Mouse (Mus musculus) thymus, adult 18-20 months (tissue): ENCODE measurements around the gene Tmprss13.

Experiments
- DNase-seq, 2 experiments: peaks; one replicate each; pipeline ENCODE4 v3.0.0; 2022; ENCODE audit warnings: mixed read lengths in 2 of 2

The Tmprss13 gene

DNA sequence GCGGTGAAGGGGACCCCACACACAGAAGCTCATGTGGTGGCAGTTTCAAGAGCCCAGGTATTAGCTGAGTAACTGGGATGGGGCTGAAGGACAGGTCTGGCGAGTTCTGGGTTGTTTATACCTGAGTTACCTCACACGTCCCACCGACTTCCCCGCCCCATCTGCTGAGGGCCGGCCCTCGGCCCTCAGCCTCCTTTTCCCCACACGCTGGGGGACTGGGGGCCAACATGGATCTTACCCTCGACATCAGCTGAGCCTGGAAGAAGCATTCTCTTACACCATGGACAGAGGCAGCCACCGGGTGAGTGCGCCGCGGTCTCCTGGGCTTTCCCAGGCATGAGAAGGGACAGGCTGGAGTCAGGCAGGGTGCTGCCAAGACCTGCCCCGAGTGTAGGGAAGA is at the start of gene Tmprss13:
Tmprss13 (plus strand) TSS at position 246 of the 400 bp plus-strand sequence.
- no peak for DNase-seq

DNA sequence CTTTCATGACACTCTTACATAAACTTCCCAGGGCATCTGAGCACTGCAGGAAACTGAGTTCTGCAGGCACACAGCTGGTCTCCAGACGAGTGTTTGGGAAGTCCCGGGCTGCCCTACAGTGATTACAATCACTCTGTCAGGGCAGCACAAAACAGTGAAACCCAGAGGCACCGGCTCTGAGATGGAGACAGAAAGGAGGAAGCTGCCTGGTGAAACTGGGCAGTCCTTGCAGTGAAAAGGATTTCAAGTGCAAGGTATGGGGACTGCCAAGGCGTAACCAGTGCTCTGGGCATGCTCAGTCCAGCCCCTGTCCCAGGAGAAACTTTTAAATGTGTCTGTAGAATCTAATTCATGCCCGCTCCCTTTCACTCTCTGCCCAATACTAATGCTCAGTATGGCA is 46.7 kb upstream of the Tmprss13 start:
- no peak for DNase-seq

DNA sequence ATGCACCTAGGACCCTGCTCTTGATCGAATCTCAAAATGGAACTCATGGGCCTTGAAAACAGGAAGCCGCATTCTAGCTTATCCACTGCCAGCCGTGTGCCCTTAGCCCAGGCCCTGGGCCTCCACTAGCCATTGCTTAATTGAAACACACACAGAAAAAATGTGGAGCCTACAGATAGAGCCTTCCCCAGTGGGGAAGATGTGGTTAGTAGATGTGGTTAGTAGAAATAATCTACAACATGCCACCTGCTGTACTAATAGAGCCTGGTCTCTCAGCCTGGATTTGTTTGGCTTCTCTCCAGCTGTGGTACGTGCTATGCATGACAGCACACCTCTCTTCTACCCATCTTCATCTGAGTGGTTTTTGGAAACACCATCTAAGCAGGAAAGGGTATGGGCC is 44.7 kb upstream of the Tmprss13 start:
- DNase-seq = no peak

DNA sequence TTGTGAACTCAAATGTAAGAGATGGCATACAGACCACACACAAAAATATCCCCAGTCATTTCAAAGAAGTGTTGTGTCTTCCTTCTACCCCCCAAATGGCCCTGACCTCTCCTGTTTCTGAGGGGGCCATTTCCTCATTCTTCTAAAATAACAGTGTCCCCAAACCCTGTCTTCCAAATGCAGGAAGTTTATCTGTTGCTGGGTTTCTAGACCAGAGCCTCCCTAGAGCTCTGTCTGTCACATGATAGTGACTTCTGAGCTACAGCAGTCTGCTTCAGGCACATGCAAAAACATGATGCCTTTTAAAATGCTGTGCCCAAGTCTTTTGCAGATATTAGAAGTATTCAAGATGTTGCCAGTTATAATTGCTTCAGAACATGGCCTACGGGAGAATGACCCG is 44.3 kb upstream of the Tmprss13 start:
- DNase-seq = no peak

DNA sequence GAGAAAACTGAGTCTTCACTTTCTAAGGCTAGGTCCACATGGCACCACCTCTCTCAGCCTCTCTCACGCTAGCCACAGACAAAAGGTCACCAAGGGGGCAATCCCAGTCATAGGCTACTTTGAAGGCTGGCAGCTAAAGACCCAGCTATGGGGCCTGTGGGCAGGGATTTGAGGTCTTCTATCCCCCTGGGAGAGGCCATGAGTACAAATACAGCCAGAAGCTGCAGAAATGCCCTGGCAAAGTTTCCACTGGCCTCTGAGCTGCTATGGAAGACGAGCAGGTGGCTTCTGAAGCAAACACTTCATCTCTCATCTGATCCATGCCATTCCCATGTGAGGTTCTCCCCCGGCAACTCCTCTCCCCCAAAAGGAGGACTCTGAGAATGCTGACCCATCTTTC is 38.8 kb upstream of the Tmprss13 start:
- no peak for DNase-seq

DNA sequence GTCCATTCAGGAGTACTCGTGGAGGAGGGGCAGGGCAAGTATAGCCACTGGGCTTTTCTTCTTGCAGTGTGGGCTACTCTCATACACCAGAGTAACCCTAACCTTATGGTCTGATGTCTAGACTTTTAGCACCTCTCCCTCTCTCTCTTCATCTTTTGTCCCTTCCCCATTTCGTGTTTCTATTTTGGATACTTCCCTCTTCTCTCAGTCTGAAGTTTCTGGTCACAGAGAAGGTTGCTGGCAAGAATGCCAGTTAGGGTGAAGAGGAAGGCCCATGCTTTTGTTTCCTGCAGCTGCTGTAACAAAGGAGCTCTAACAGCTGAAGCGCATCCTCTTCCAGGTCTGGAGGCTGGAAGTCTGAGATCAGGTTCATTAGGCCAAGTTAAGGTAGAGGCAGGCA is 38.0 kb upstream of the Tmprss13 start:
- DNase-seq = no peak

DNA sequence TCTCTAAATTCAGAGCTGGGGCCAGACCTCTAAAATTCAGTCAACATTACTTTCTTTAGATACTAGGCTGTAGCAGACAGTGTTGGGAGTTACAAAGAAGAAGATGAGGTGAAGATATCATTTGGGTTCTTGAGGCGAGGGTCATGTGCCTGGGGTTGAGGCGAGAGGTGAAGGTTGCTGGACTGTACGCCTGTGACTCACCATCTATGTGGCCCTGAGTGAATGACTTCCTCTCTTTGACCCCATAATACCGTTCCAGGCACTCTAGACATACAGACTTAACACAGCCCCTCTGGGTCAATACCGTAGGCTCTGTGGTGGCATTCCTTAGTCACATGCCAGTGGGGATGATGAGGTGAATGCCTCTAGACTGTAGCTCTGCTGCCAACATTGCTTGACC is 36.4 kb upstream of the Tmprss13 start:
- no peak for DNase-seq

DNA sequence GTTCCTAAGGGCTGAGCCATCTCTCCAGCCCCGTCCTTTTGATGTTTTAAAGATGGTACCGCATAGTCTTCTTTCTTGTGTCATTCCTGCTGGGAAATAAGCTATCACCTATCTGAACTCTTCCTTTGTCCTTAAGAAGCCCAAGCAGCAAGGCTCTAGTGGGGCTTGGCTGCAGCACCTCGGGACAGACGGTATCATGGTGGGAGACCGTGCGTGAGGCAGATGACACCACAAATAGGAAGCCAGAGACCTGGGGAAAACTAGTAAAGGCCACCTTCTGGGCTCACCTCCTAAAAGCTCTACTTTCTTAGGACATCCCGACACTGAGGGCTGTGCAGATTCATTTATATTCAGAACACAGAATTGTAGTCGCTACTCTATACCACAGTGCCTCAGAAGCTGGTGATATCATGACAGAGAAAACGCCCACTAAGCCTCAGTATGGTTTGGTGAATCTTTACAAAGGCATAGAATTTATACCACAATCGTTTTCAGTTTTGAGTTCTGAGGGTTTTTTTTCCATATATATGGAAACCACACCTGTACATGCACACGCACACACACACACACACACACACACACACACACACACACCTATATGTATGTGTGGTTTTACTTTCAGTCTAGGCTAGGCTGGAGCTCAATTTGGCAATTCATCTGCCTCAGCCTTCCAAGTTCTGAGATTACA is 27.3 kb upstream of the Tmprss13 start:
- no peak for DNase-seq

DNA sequence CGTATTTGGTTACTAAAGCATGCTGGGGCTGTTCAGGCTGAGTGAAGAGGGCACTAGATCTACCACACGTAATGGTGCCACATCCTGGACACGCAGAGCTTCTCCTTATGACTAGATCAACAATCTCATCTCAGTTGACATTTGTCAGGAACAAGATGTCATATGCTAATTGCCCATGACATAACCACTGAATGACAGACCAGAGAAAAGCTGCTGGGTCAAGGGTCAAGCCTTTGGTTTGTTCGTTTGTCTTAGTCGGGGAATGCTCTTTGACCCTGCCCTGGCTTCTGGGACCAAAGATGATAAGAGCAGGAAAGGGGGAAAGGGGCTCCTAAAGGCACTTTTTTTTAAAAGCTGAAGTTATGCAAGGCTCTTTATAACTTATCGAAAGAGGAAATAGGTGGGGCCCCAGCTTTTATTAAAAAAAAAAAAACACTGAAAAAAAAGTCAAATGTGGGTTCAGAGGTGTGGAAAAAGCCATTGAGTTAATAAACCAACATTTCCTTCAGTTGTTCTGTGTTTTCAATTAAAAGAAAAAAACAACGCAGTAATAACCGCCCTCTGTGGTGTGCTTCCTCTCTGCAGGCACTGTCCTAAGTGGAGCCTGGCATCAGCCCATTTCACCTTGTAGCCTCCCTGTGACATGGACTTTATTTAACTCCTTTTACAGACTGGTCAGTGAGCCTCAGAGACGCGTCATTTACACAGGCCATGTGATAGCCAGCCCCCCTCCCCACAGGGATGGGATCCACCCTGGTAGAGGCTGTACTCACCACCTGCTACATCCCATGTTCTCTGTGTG is 24.5 kb upstream of the Tmprss13 start:
- no peak for DNase-seq

DNA sequence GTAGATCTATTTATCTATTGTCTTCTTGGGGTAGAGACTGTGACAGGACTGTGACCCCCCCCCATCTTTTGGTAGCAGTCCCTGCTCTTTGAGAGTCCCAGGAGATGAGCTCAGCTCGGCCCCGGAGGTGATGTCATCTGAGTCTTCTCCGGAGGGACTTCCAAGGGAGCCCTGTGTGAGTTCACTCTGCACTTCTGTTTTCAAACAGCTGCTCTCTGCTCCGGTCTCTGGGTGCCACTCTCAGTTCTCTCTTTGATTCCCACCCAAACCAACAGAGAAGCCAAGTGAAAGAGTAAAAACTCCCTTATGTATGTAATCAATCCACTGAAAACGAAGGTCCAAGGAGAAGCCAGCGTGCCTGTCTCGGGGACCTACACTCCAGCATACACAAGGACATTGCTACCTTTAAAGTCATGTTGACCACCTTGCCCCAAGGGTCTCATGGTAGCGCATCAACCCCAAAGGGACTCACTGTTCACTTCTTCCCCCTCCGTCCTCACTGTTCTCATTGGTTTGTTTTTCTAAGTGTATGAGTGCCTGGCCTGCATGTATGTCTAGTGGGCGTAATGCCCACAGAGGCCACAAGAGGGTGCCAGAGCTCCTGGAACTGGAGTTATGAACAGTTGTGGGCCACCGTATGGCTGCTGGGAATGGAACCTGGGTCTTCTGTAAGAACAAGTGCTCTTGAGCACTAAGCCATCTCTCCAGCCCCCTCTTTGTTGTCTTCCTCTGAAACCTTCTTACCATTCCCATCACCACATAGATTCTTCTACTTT is 19.5 kb upstream of the Tmprss13 start:
- peak; percentile 22 to 41 for DNase-seq

DNA sequence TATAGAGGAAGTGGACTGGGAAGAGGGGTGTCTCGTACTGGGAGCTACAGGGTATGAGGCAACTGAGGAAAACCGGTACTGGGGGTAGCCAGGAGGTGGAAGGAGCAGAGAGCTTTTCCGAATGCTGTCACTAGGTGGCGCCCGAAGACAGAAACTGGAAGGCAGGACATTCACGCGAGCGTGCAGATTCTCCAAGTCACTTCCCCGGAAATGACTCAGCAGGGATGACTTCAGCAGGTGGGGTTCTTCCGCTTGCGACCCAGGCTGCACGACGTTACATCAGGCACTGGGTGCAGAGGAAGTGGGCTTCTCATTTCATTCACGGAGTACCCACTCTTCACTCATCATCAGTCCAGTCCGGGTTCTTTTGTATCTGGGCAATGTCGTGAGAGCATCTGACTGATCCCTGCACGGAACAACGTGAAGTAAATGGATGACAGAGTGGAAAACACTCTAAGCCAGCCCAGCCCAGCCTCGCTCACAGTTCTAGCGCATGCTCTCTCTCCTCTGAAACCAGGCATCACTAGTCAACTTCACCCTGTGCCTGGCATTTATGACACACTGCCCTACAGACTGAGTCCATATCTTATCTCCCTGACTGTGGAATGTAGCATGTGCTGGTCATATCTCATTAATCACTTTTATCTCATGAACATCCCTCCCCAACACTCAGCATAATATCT is 18.3 kb upstream of the Tmprss13 start:
- peak; percentile 91 to 95 for DNase-seq

DNA sequence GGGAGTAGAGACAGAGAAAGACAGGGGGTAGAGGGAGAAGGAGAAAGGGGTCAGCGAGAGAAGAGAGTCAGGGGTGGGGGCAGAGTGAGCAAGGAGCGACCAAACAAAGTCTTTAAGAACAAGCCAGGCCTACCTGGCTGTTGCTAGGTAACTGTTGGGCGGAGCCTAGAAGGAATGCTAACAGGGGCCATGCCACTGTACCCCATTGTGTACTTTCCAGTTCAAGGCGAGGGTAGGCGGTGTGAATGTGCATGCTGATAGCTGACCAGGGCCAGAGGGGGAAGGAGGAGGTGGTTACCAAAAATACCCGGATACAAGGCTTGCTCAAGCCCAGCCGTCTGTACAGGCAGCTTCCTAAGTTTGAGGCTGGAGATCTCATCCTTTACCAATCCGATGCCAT is 17.1 kb upstream of the Tmprss13 start:
- DNase-seq = no peak

DNA sequence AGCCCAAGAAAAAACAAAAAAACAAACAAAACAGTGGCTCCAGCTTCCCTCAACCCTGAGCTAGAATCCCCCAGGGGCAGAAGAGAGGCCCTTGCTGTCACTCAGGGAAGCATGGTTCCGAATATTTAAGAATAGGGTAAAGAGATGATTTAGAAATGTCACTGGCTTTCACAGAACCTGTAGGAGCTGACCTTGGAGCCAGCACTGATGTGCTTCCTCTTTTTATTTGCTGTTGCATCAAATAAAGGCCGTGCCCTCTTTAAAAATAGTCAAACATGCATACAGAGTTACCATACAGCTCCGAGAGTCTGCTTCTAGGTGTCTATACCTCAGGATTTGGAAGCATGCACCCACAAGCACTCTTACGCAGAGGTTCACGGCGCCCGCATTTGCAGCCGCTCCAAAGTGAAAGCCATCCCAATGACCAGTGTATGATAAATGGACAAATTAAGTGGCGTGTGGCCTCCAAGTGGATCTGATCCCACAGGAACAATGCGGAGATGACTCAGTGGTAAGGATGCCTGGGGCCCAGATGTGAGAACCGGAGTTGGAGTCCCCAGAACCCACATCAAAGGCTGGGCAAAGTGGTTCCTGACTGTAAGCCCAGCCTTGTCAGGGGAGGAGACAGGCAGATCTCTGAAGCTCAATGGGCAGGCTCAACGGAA is 12.0 kb upstream of the Tmprss13 start:
- DNase-seq = no peak

DNA sequence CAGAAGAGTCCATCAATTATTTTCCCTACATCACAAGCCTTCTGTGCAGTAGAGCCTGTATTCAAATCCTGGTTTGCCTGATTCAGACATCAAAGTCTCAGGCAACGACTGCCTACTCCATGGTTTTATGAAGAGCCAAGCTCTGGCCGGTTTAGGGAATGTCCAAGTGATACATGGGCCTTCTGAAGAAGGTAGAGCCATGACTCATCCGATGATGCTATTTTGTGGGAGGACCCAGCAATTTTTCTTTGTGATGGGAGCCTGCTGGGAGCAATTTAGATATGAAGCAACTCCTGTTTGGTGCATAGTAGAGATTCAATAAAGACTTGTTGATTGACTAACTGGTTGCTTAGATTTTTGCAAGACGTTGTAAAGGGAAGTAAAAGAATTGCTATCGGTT is 10.4 kb upstream of the Tmprss13 start:
- DNase-seq = no peak

DNA sequence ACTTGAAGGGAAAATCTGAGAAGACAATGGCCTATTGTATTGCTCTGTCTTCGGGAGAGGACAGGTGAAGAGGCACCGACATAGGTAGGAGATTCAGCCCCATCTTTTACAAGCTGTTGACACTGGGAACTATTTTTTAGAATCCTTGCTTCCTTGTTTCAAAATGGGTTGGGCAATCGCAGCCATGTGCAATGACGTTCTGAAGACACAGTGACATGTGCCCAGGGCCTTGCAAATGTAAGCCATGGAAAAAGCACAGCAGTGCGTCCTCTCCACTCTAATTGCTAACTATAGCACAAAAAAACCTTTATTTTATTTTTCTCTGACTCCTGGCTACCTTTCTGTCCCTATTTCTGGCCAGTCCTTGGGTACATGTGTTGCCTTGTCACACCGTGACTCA is 7.0 kb upstream of the Tmprss13 start:
- no peak for DNase-seq

DNA sequence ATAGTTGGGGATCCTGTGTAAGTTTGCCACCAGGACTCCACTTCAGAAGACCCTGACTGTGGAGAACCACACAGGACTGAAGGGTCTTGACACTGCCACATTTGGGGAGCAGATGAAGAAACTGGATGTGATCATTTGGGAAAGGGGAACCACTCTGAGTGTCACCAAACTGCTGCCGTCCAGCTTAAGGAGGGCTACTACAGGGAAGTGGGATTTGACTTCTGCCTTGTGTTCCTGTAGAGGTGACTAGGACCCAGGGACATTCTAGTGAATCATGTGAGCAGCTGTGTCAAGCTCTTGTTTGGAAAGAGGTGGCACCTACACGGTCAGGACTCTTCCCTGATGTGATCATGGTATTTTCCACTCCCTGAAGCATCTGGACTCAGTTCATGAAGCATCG is 5.0 kb upstream of the Tmprss13 start:
- DNase-seq = no peak

DNA sequence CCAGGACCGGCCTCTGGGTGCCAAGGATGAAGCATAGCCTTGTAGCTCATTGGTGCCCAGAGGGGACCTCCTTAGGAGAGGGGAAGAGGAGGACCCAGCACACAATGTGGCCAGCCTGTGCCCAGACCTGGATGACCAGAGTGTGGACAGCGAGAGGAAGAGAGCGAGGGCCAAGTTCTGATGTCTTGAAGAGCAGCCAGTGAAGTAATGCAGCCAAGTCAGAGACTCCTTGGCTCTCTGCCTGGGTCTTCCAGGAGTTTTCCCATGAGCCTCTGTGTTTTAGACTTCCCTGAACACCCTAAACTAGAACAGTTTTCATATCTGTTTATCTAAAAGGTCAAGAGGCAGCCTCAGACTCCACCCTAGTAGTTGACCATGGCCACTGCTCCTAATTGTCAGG is 1.3 kb upstream of the Tmprss13 start:
- no peak for DNase-seq

DNA sequence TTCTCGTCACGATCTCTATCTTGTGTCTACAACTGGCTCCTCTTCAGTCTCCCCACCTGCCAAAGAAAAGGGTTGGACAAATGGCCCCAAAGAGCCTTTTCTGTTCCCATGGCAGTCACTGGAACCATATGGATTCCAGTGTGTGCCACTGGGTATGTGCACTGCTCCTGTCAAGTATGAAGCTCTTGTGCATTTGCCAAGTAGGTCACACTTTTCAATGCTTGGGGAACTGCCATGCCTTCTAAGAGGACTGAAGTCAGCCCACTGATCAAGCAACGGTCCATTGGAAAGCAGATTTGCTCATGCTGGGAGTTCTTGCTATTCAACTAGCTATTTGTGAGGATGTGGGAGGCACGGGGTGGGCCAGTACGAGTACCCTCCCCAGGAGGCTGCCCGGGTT is 2.6 kb downstream of the Tmprss13 start:
- DNase-seq = no peak

DNA sequence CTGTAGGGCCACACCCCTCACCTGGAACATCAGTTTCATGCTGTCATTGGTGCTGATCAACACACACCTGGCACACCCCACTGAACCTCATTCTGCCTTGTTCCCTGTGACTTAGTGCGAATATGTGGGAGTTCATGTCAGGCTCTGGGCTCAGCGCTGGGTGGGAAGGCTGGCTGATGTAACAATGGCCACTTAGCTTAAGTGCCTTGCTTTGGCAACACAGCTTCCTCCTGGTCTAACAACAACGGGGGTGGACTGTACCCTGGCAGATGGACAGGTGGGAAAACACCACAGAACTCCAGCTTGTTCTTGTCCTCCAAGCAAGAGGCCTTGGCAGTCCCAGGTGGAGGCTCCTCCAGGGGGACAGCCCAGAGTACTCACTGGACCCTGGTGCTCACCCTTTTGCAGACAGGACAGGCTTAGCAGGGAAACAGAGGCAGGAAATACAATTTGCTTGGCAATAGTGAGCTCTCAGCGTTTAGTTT is 3.1 kb downstream of the Tmprss13 start:
- no peak for DNase-seq

DNA sequence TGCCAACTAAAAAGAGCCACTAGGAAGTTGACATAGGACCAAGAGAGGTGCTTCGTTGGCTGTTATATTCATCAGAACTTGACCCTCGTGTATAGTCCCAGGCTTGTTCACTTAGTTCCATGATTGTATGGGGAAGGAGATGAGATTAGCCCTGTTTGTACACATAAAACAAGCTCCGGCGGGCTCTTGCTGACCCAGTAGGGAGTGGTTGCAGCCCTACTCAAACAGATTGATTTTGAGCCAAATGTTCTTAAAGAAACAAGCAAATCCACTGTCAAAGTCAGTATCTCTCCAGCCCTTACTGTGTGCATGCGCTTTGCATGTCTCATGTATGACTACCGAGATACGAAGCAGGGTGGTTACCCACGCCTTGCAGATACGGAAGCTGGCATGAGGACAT is 7.5 kb downstream of the Tmprss13 start:
- DNase-seq = no peak

DNA sequence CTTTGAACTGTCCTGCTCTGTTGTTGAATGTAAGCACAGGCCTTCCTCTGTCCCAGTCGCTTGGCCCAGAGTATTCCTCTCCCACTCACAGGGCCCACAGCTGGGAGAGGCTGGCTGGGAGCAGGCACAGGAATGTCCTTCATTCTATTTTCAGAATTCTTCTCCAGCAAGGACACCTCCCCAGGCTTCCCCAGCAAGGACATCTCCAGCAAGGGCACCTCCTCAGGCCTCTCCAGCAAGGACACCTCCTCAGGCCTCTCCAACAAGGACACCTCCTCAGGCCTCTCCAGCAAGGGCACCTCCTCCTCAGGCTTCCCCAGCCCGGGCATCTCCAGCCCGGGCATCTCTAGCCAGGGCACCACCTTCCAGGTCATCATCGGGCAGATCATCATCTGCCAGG is 9.4 kb downstream of the Tmprss13 start:
- no peak for DNase-seq

DNA sequence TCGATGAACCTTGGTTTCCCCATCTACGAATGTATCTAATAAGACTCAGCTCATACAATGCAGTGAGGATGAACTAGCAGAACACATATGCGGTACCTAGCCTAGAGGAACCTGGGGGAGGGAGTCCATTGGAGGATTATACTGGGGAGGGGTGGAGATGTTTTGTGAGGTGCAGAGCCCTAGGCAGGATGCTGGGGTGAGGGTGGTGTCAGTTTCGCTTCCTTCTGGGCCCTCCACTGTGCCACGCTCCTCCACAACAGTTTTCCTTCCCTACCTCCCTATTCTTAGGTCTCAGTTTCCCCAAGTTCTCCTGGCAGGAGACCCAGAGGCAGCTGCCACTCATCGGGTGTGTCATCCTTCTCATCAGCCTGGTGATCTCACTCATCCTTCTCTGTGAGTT is 10.7 kb downstream of the Tmprss13 start:
- no peak for DNase-seq

DNA sequence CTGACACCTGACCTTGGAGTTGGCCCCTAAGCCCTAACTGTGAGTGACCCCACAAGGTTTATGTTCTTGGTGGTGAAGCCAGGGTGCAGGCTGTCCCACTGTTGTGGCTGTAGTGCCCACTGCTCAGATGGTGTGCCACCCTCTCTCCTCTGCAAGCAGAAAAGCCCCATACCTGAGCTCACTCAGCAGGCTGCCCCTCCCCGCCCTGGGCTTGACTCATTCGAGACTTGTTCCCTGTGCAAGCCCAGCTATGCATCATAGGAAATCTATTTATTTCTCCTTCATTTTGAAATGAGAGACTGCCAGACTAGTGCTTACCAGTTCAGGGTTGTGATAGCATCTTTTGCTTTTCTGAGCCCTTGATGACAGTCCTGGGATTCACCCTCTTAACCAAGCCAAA is 18.5 kb downstream of the Tmprss13 start:
- DNase-seq = no peak
